Mouse (Mus musculus): ENCODE data around the gene Klhl3. TPM values are rescaled to one million over a fixed set of nuclear protein-coding genes. Genes with fewer than 3 reads are reported as not detected.

Klhl3 gene
- polyA plus RNA-seq, 1 experiment from 2014 or later: 1.2 TPM

GRCm38 (mm10) chr13:57977721-57978120 lies 135.7 kb downstream of the Klhl3 start:
- H3K27ac ChIP-seq (replicated peaks): no peak overlapping the region
- no peak for TF ChIP-seq EP300 (optimal IDR thresholded peaks at IDR 0.05)
- no peak; the same call in 1 of the 2 replicates for TF ChIP-seq CTCF (IDR thresholded peaks at IDR 0.05; ENCODE audit: low read depth)
- H3K9me3 ChIP-seq (ENCODE audit: control insufficient read depth, low read length): no peaks in the 10 kb centered on the region
- no peak overlapping the region for H3K4me2 ChIP-seq (replicated peaks; ENCODE audit: low read depth)
- no peak overlapping the region for H3K4me3 ChIP-seq (ENCODE audit: low read depth, low read length)
- 82% methylated on average over 6 of the region's 6 CpGs for WGBS
- no peak for DNase-seq (ENCODE audit: low spot score)
- no peaks in the 10 kb centered on the region for H3K36me3 ChIP-seq (ENCODE audit: control insufficient read depth, insufficient read depth, low read length)
- no peak overlapping the region for H3K9ac ChIP-seq (ENCODE audit: low read length)
- ATAC-seq (ENCODE audit: low FRiP score, low TSS enrichment): no peak
- H3K27me3 ChIP-seq (ENCODE audit: control insufficient read depth, insufficient read depth, low read length): no peaks in the 10 kb centered on the region
- H3K4me1 ChIP-seq (replicated peaks; ENCODE audit: control insufficient read depth, insufficient read depth): no peaks in the 10 kb centered on the region

GRCm38 (mm10) chr13:57965658-57966057 lies 147.7 kb downstream of the Klhl3 start:
- no peak for ATAC-seq (ENCODE audit: low FRiP score, low TSS enrichment)
- H3K9me3 ChIP-seq (ENCODE audit: control insufficient read depth, low read length): no peaks in the 10 kb centered on the region
- H3K9ac ChIP-seq (ENCODE audit: low read length): no peak overlapping the region
- no peak overlapping the region for H3K27ac ChIP-seq (replicated peaks)
- no peak overlapping the region for H3K4me3 ChIP-seq (ENCODE audit: low read depth, low read length)
- 85% methylated on average over 6 of the region's 6 CpGs for WGBS
- no peaks in the 10 kb centered on the region for H3K4me1 ChIP-seq (replicated peaks; ENCODE audit: control insufficient read depth, insufficient read depth)
- no peaks in the 10 kb centered on the region for H3K27me3 ChIP-seq (ENCODE audit: control insufficient read depth, insufficient read depth, low read length)
- DNase-seq (ENCODE audit: low spot score): no peak
- TF ChIP-seq EP300 (optimal IDR thresholded peaks at IDR 0.05) (no peak), CTCF (IDR thresholded peaks at IDR 0.05; ENCODE audit: low read depth) (no peak)
- H3K4me2 ChIP-seq (replicated peaks; ENCODE audit: low read depth): no peak overlapping the region
- H3K36me3 ChIP-seq (ENCODE audit: control insufficient read depth, insufficient read depth, low read length): no peaks in the 10 kb centered on the region

GRCm38 (mm10) chr13:57960254-57960653 lies 153.1 kb downstream of the Klhl3 start:
- Histone ChIP-seq H3K4me1 (replicated peaks; ENCODE audit: control insufficient read depth, insufficient read depth) (no peaks in the 10 kb centered on the region), H3K27ac (replicated peaks) (no peak overlapping the region), H3K4me3 (ENCODE audit: low read depth, low read length) (no peak overlapping the region), H3K9me3 (ENCODE audit: control insufficient read depth, low read length) (no peaks in the 10 kb centered on the region), H3K36me3 (ENCODE audit: control insufficient read depth, insufficient read depth, low read length) (no peaks in the 10 kb centered on the region), H3K27me3 (ENCODE audit: control insufficient read depth, insufficient read depth, low read length) (no peaks in the 10 kb centered on the region), H3K4me2 (replicated peaks; ENCODE audit: low read depth) (no peak overlapping the region), H3K9ac (ENCODE audit: low read length) (no peak overlapping the region)
- WGBS: 78% methylated on average over 2 of the region's 2 CpGs
- DNase-seq (ENCODE audit: low spot score): no peak
- ATAC-seq (ENCODE audit: low FRiP score, low TSS enrichment): no peak
- TF ChIP-seq CTCF (IDR thresholded peaks at IDR 0.05; ENCODE audit: low read depth) (no peak), EP300 (optimal IDR thresholded peaks at IDR 0.05) (no peak)

GRCm38 (mm10) chr13:57959806-57960205 lies 153.6 kb downstream of the Klhl3 start:
- H3K27me3 ChIP-seq (ENCODE audit: control insufficient read depth, insufficient read depth, low read length): no peaks in the 10 kb centered on the region
- H3K27ac ChIP-seq (replicated peaks): no peak overlapping the region
- WGBS: 81% methylated on average over 5 of the region's 5 CpGs
- ATAC-seq (ENCODE audit: low FRiP score, low TSS enrichment) (no peak), DNase-seq (ENCODE audit: low spot score) (no peak)
- no peaks in the 10 kb centered on the region for H3K4me1 ChIP-seq (replicated peaks; ENCODE audit: control insufficient read depth, insufficient read depth)
- H3K9ac ChIP-seq (ENCODE audit: low read length): no peak overlapping the region
- H3K36me3 ChIP-seq (ENCODE audit: control insufficient read depth, insufficient read depth, low read length): no peaks in the 10 kb centered on the region
- no peak overlapping the region for H3K4me3 ChIP-seq (ENCODE audit: low read depth, low read length)
- TF ChIP-seq CTCF (IDR thresholded peaks at IDR 0.05; ENCODE audit: low read depth): no peak
- TF ChIP-seq EP300 (optimal IDR thresholded peaks at IDR 0.05): no peak
- H3K4me2 ChIP-seq (replicated peaks; ENCODE audit: low read depth): no peak overlapping the region
- no peaks in the 10 kb centered on the region for H3K9me3 ChIP-seq (ENCODE audit: control insufficient read depth, low read length)

MicroRNAs encoded within 50 kb of the gene (microRNA counts, 519-probe panel; counts per million panel counts)
- microRNA mmu-miR-874: not detected

Small RNAs within 50 kb of the gene (microRNA-seq; reads per million reads assigned to microRNA genes)
- 83.6 reads per million, percentile 42 among the genes with 10 or more reads in this experiment for gene Mir874

Other genes with a start within 250 kb of the Klhl3 start
- 1.6 and 1.7 TPM in 2 replicates for gene Spock1, start 205.3 kb downstream of the Klhl3 start, polyA plus RNA-seq (2015; fragmentation: Nextera tagmentation; extraction: Ambion mirVana)
- gene Hnrnpa0, start 15.0 kb upstream of the Klhl3 start, polyA plus RNA-seq (2015; fragmentation: Nextera tagmentation; extraction: Ambion mirVana): 21.1 and 24.6 TPM in 2 replicates
- gene Idnk, start 44.1 kb upstream of the Klhl3 start, polyA plus RNA-seq (2015; fragmentation: Nextera tagmentation; extraction: Ambion mirVana): 35.0 and 37.5 TPM in 2 replicates
- 61.4 and 65.4 TPM in 2 replicates for gene Ubqln1, start 102.1 kb upstream of the Klhl3 start, polyA plus RNA-seq (2015; fragmentation: Nextera tagmentation; extraction: Ambion mirVana)
- 14.0 and 14.8 TPM in 2 replicates for gene Gkap1, start 162.1 kb upstream of the Klhl3 start, polyA plus RNA-seq (2015; fragmentation: Nextera tagmentation; extraction: Ambion mirVana)
- 0.11 and 0.19 TPM in 2 replicates for gene Kif27, start 245.5 kb upstream of the Klhl3 start, polyA plus RNA-seq (2015; fragmentation: Nextera tagmentation; extraction: Ambion mirVana)